Mouse (Mus musculus): ENCODE measurements at regions not wholly inside any gene's neighbourhood (a gene's known extent, or its start where the extent isn't known, plus 50 kb on each side); places are given as distances from the start of the nearest gene placed in this dataset.
"Not testable (repeated sequence)": the region's sequence is repeated elsewhere in the genome, so short reads cannot be mapped to it uniquely, and the experiment has no call there.

GRCm38 (mm10) chr5:77816759-77817280, 409.0 kb upstream of the Igfbp7 start:
- no peak for DNase-seq (ENCODE audit: low spot score in 2 of 2)

GRCm38 (mm10) chr5:77809844-77810243, 402.0 kb upstream of the Igfbp7 start:
- no peak for DNase-seq (ENCODE audit: low spot score in 2 of 2)

GRCm38 (mm10) chr5:77807726-77808125, 399.9 kb upstream of the Igfbp7 start:
- peak; percentile 72 to 74 for DNase-seq (ENCODE audit: low spot score in 2 of 2)

GRCm38 (mm10) chr5:77806334-77807157, 398.7 kb upstream of the Igfbp7 start:
- DNase-seq (ENCODE audit: low spot score in 2 of 2) = no peak

GRCm38 (mm10) chr5:77805796-77806195, 398.0 kb upstream of the Igfbp7 start:
- no peak for DNase-seq (ENCODE audit: low spot score in 2 of 2)

DNA sequence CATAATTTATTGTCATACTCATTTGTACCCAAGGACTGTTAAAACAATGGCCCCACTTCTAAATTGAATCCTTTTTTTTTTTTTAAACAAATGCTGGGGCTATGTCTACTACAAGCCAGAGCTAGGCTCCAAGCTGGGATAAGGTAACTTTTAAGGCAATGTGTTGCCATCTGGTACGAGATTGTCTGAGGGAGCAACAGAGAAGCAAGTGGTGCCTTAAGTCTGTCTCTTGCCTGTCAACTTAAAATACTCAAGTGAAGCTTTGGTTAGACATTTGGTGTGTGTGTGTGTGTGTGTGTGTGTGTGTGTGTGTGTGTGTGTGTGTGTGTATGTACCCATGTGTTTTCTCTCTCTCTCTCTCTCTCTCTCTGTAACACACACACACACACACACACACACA, 397.5 kb upstream of the Igfbp7 start:
- no peak for DNase-seq (ENCODE audit: low spot score in 2 of 2)

DNA sequence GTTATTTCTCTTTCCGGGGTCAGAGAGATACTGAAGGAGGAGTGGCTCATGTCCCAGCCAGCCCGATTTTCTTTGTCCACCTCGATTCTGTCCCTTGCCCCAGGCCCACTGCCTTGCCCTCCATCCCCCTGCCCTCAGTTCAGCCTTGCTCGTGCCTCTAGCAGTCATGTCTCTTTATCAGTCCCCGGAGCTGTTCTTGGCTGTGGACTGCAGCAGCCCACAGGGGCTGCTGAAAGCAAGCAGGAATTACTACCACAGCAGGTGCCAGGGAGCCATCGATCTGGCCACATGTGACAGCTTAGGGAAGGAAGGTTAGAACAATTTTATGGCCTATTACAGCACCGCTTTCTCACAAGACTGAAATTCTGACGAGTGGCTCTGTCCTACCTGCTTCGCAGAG, 396.3 kb upstream of the Igfbp7 start:
- DNase-seq (ENCODE audit: low spot score in 2 of 2) = peak in 1 of 2 experiments; percentile 6

- DNase-seq (ENCODE audit: low spot score in 2 of 2) = peak; percentile 86
Measured at GRCm38 (mm10) chr5:77803562-77803961, 395.7 kb upstream of the Igfbp7 start.

GRCm38 (mm10) chr5:77796960-77797359, 389.1 kb upstream of the Igfbp7 start:
- no peak for DNase-seq (ENCODE audit: low spot score in 2 of 2)

GRCm38 (mm10) chr5:77795766-77796165, 387.9 kb upstream of the Igfbp7 start:
- DNase-seq (ENCODE audit: low spot score in 2 of 2) = no peak

DNA sequence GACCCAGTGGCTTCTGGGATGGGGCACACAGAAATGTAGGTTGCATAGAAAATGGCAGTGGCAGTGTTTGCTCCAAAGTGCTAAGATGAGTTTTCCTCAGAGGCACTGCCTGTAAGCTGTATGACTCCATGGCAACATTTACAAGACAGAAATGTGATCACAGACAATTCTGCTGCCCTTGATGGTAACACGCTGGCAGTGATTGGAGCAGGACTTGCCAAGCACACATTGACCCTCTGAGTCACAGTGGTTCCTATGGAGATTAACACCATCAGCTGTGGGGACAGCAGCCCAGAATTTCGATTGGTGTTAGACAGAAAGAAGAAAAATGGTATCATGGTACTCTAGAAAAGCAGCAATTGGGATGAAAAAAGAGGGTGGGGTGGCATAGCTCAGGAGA, 376.1 kb upstream of the Igfbp7 start:
- DNase-seq (ENCODE audit: low spot score in 2 of 2) = no peak

DNA sequence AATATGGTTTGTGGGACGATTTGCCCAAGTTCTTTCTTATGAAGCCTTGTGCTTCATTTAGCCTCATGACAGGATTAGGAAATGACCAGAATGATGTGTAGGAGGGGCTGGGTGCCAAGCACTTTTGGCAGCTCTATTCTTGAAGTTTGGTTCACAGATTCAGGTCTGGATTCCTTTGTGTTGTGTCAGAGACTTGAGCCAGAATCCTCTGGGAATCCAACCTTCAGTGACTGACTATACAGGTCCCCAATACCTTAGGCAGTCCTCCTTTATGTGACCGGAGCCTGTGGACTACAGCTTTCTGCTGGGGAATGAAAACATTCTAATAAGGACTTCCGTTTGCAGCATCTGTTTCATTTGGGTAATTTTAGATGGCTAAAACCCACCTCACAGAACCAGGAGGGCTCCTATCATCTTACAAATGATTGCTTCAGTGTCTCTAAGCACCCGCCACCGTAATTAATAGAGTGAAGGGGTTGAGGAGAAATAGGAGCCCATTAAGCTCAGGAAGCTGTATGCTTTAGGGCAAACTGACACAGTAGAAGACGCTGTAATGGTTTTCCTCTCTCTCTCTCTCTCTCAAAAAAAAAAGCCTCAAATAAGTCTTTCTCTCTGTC, 354.7 kb upstream of the Igfbp7 start:
- no peak for DNase-seq (ENCODE audit: low spot score in 2 of 2)

GRCm38 (mm10) chr5:77762013-77762412, 354.2 kb upstream of the Igfbp7 start:
- DNase-seq (ENCODE audit: low spot score in 2 of 2) = no peak

GRCm38 (mm10) chr5:77748933-77749332, 341.1 kb upstream of the Igfbp7 start:
- DNase-seq (ENCODE audit: low spot score in 2 of 2) = no peak

GRCm38 (mm10) chr5:77746604-77747003, 338.8 kb upstream of the Igfbp7 start:
- no peak for DNase-seq (ENCODE audit: low spot score in 2 of 2)

DNA sequence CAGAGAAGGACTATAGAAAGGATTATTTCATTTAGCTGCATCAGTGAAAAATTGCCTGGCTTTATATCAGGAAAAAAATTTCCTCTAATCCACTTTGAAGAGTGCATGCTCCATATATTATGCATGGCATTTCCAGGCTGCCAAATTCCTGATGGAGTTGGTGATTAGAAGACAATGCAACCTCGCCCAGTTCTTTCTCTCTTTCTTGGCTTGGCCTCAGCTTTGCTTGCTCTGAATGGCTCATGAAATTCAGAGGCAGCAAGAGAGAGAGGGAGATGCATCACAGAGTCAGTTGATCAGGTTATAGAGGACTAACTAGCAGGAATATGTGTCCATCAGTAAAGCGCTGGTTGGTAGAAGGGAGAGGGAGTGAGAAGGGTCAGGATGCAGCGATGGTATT, 335.6 kb upstream of the Igfbp7 start:
- DNase-seq (ENCODE audit: low spot score in 2 of 2) = no peak

DNA sequence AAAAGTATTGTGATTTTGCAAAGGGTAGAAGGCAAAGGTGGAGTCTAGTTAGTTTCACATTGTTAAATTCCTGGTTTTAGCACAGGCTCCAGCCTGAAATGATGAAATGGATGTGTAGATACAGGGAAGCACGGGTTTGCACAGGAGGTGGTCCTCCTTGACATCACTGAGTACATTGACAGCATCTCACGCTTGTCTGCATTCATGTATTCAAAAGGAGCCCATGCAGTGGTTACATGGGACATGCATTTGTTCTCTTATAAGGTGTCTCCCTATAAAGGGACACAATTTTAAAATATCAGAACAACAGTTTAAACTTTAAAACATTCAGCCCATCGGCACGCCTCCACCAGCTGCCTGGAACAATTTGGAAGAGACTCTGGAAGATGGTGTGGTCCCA, 322.4 kb upstream of the Igfbp7 start:
- DNase-seq (ENCODE audit: low spot score in 2 of 2) = not testable (repeated sequence)

DNA sequence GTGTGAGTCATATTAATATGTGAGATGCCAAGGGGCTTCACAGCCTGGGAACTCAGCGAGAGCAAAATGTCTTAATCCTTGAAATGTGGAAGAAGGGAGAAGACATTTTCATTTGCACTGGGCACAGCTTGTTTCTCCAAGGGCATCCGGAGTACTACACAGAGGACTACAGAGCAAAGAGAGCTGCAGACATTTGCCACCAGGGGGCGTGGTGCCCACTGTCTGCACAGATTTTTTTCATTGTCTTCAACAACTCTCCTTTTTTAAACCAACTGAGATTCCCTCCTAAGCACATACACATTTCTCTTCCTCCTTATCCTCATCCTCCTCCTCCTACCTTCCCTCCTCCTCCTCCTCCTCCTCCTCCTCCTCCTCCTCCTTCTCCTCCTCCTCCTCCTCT, 273.8 kb upstream of the Igfbp7 start:
- no peak for DNase-seq (ENCODE audit: low spot score in 2 of 2)

DNA sequence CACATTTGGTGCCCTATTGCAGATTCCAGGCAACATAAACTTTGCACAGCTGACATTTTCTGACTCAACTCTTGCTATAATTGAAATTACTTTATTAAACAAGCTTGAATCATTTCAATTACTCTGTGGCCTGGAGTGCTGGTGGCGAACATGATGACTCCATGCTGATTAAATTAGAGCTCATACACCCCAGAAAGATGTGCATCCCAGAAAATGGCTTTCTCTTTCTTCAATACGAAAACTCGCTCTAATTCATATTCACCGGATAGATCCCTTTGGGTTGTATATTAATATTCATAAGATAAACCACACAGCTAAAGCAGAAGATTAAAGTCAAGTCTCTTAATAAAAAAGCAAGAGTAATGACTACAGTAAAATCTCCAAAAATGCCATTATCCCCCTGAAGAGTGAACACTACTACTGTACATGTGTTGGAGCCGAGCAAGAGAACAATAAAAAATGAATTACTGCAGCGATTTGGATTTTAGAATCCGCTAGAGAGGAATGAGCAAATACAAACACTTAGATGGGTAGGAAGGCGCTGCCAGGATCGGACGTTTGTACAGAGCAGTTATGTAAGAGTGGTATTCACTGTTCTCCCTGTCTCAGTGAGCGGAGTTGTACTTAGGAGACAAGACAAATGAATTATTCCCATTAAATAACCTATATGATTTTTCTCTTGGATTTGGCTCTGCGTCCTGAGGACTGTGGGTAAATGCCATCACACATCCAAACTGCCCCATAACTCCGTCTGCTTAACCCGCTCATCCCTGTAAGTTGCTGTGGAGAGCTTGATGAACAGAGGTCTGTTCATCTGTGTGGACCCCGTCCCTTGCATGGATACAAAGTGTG, 264.5 kb upstream of the Igfbp7 start:
- no peak for DNase-seq (ENCODE audit: low spot score in 2 of 2)

DNA sequence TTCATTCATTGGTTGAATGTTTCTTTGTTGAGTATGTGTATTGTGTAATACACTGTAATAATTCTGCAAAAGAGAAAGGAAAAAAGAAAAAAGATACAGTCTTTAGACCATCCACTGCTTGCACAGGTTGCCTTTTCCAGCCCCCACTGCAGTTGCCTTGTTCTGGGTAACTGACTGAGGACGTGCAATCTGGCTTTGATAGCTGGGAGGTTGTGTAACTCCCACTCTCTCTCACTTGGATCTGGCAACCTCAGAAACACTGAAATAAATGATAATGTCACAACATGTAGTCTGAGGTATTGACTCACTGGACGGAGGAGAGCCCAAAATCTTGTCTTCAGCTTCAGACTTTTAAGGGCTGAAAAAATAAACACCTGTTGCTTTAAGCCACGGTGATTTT, 255.3 kb upstream of the Igfbp7 start:
- peak in 1 of 2 experiments; percentile 30 for DNase-seq (ENCODE audit: low spot score in 2 of 2)

GRCm38 (mm10) chr5:77659016-77659415, 251.2 kb upstream of the Igfbp7 start:
- no peak for DNase-seq (ENCODE audit: low spot score in 2 of 2)

GRCm38 (mm10) chr5:77644651-77645050, 236.8 kb upstream of the Igfbp7 start:
- DNase-seq (ENCODE audit: low spot score in 2 of 2) = no peak
